Mouse (Mus musculus) neural tube, embryonic 14.5 days (tissue): ENCODE results near the gene Zdhhc17. TPM values are rescaled to one million over a fixed set of nuclear protein-coding genes. Genes with fewer than 3 reads are reported as not detected.

Experiments used
- ATAC-seq: fragments of 200-750 bp; cut with Nextera tagmentation; 2 replicates; pipeline ENCODE4 v1.8.0; 2017; ENCODE audit warnings: low read depth, mild to moderate bottlenecking, moderate TSS enrichment, moderate library complexity
- H3K27ac ChIP-seq: fragments of 300-500 bp; sonication (generic); 2 replicates; pipeline ENCODE4 v1.5.1; 2014; ENCODE audit warnings: low read depth, mild to moderate bottlenecking, control low read depth, low read length, moderate library complexity, mixed read lengths
- H3K27me3 ChIP-seq: fragments of 300-500 bp; sonication (generic); 2 replicates; pipeline ENCODE4 v1.6.1; 2014; ENCODE audit warnings: low read length; ENCODE audit not compliant: control insufficient read depth, insufficient read depth
- H3K36me3 ChIP-seq: fragments of 300-500 bp; sonication (generic); 2 replicates; pipeline ENCODE4 v1.6.1; 2014; ENCODE audit warnings: low read length, mixed read lengths; ENCODE audit not compliant: control insufficient read depth, insufficient read depth
- H3K4me1 ChIP-seq: fragments of 300-500 bp; sonication (generic); 2 replicates; pipeline ENCODE4 v1.6.1; 2014; ENCODE audit warnings: low read length; ENCODE audit not compliant: control insufficient read depth, insufficient read depth
- H3K4me2 ChIP-seq: fragments of 300-500 bp; sonication (generic); 2 replicates; pipeline ENCODE4 v1.6.1; 2014; ENCODE audit warnings: mild to moderate bottlenecking, low read depth, low read length, control low read depth
- H3K4me3 ChIP-seq: fragments of 300-500 bp; sonication (generic); 2 replicates; pipeline ENCODE4 v1.5.1; 2014; ENCODE audit warnings: low read depth, low read length, control low read depth, mixed read lengths
- H3K9ac ChIP-seq: fragments of 300-500 bp; sonication (generic); replicated peaks from 2 replicates; pipeline ENCODE4 v1.6.1; 2014; ENCODE audit warnings: low read depth, mild to moderate bottlenecking, control low read depth, low read length, mixed read lengths
- H3K9me3 ChIP-seq: fragments of 300-500 bp; sonication (generic); 2 replicates; pipeline ENCODE4 v1.6.1; 2016; ENCODE audit warnings: low read length; ENCODE audit not compliant: control insufficient read depth
- WGBS: fragments of 180-500 bp; shearing (Covaris S2); extraction: QIAGEN DNeasy Blood & Tissue Kit; methylation state at CpG from one replicate; pipeline ENCODE4 v1.1.7; 2014; 5-methylcytosine and 5-hydroxymethylcytosine counted together
- polyA plus RNA-seq: library from polyadenylated mRNA; unstranded; fragments of >200 nt; fragmentation: Nextera tagmentation; extraction: Ambion mirVana; gene quantifications from 2 replicates; pipeline ENCODE4 v1.2.1, GENCODE M21; 2014

Gene Zdhhc17
- polyA plus RNA-seq, 1 experiment from 2014 or later: 90.4 TPM

DNA sequence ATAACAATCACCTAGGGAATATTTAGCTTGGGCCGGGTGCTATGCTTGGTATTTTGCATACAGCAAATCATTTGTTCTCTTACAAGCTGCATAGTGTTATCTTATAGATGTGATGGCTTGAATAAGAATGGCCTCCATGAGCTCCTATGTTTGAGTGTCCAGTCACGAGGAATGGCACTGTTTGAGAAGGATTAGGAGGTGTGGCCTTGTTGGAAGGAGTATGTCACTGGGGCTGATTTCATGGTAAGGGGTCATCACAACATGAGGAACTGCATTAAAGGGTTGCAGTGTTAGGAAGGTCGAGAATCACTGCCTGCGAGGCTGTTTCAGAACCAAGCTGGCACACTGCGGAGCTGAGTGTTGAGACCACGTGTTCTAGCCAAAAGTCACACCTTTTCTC lies 92.4 kb downstream of the Zdhhc17 start:
- no peak for ATAC-seq
- no peaks in the 10 kb centered on the region for H3K27me3 ChIP-seq
- 96% methylated on average over 6 of the region's 6 CpGs for WGBS
- no peaks in the 10 kb centered on the region for H3K36me3 ChIP-seq
- no peaks in the 10 kb centered on the region for H3K9me3 ChIP-seq
- no peak overlapping the region for H3K27ac ChIP-seq
- peaks cover 8% of the 10 kb centered on the region; the same call in 1 of the 2 replicates for H3K4me1 ChIP-seq
- H3K4me3 ChIP-seq: no peak overlapping the region
- H3K9ac ChIP-seq: no peak overlapping the region
- H3K4me2 ChIP-seq: no peak overlapping the region

- 88% methylated on average over 11 of the region's 11 CpGs for WGBS
- Histone ChIP-seq H3K4me3 (no peak overlapping the region), H3K4me1 (0 out of 2 replicates have a peak, but pooled peaks cover 7% of the 10 kb centered on the region), H3K9ac (no peak overlapping the region), H3K4me2 (no peak overlapping the region), H3K27ac (no peak overlapping the region), H3K27me3 (no peaks in the 10 kb centered on the region), H3K36me3 (no peaks in the 10 kb centered on the region), H3K9me3 (no peaks in the 10 kb centered on the region)
- ATAC-seq: no peak
Measured at GRCm38 (mm10) chr10:110916666-110917344, 93.1 kb downstream of the Zdhhc17 start.

DNA sequence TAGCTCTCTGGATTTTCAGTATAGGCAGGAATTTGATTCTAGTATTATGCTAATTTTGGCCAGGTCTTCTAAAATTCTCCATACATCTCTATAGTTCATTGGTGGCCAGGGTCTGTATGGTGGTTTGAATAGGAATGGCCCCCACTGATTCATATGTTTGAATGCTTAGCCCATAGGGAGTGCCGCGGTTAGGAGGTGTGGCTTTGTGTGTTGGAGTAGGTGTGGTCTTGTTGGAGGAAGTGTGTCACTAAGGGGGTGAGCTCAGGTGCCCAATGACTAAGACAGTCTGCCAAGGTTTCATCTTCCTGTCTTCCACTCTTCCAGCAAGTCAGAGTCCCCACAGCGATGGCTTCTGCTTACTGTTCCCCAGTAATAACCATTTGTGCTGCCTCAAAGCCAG lies 106.1 kb downstream of the Zdhhc17 start:
- 97% methylated on average over 3 of the region's 3 CpGs for WGBS
- H3K27ac ChIP-seq: no peak overlapping the region
- no peaks in the 10 kb centered on the region for H3K9me3 ChIP-seq
- H3K27me3 ChIP-seq: no peaks in the 10 kb centered on the region
- no peak overlapping the region for H3K4me3 ChIP-seq
- H3K4me2 ChIP-seq: no peak overlapping the region
- no peaks in the 10 kb centered on the region for H3K36me3 ChIP-seq
- H3K4me1 ChIP-seq: no peaks in the 10 kb centered on the region
- no peak for ATAC-seq
- H3K9ac ChIP-seq: no peak overlapping the region

- WGBS: 82% methylated on average over 13 of the region's 13 CpGs
- no peaks in the 10 kb centered on the region for H3K27me3 ChIP-seq
- no peaks in the 10 kb centered on the region for H3K4me1 ChIP-seq
- no peak overlapping the region for H3K27ac ChIP-seq
- H3K9ac ChIP-seq: no peak overlapping the region
- ATAC-seq: no peak
- no peak overlapping the region for H3K4me3 ChIP-seq
- H3K9me3 ChIP-seq: no peaks in the 10 kb centered on the region
- no peak overlapping the region for H3K4me2 ChIP-seq
- no peaks in the 10 kb centered on the region for H3K36me3 ChIP-seq
Measured at GRCm38 (mm10) chr10:110899744-110900501, 110.0 kb downstream of the Zdhhc17 start.

Other genes with a start within 250 kb of the Zdhhc17 start
- gene Csrp2, start 90.4 kb downstream of the Zdhhc17 start, polyA plus RNA-seq: 137 and 169 TPM in 2 replicates
- gene Osbpl8, start 154.6 kb upstream of the Zdhhc17 start, polyA plus RNA-seq: 24.0 and 29.5 TPM in 2 replicates